Mouse (Mus musculus) brain, embryonic 14.5 days (tissue): ENCODE data around the gene Lrrc17.

Experiments used
- CTCF ChIP-seq: fragments of 200-500 bp; IDR thresholded peaks from 2 replicates; pipeline ENCODE4 v1.5.1; 2012; ENCODE audit warnings: inconsistent platforms, mild to moderate bottlenecking, moderate library complexity, borderline replicate concordance; ENCODE audit not compliant: insufficient read depth, insufficient read length; ENCODE audit errors: extremely low read depth
- POLR2A ChIP-seq: fragments of 200-500 bp; IDR thresholded peaks from 2 replicates; pipeline ENCODE4 v1.6.1; 2012; ENCODE audit warnings: mild to moderate bottlenecking, inconsistent platforms, borderline replicate concordance; ENCODE audit not compliant: poor library complexity, insufficient read depth, insufficient read length, severe bottlenecking; ENCODE audit errors: extremely low read depth

- TF ChIP-seq CTCF: no peak
- TF ChIP-seq POLR2A: no peak
Measured at GRCm38 (mm10) chr5:21553685-21554084, 10.3 kb downstream of the Lrrc17 start.
